Mouse (Mus musculus) ES-Bruce4 (cell line): ENCODE results near the gene 1700022I11Rik. TPM values are rescaled to one million over a fixed set of nuclear protein-coding genes. Genes with fewer than 3 reads are reported as not detected.

Source experiments
- H3K27ac ChIP-seq: 2 replicates; pipeline ENCODE4 v1.5.1; 2012; ENCODE audit warnings: low read length, inconsistent platforms; ENCODE audit not compliant: insufficient read depth
- H3K27me3 ChIP-seq: 2 replicates; pipeline ENCODE4 v1.6.1; 2012; ENCODE audit warnings: mild to moderate bottlenecking, low read length, inconsistent platforms; ENCODE audit not compliant: control insufficient read depth, poor library complexity, insufficient read depth, severe bottlenecking
- H3K36me3 ChIP-seq: 2 replicates; pipeline ENCODE4 v1.6.1; 2012; ENCODE audit warnings: inconsistent platforms, mild to moderate bottlenecking, low read length, moderate library complexity; ENCODE audit not compliant: control insufficient read depth, poor library complexity, insufficient read depth, severe bottlenecking
- H3K4me1 ChIP-seq: one replicate; pipeline ENCODE4 v1.8.1; 2011; ENCODE audit warnings: low read length; ENCODE audit not compliant: control insufficient read depth, insufficient read depth
- H3K4me3 ChIP-seq: 2 replicates; pipeline ENCODE4 v1.5.1; 2011; ENCODE audit warnings: low read depth, mild to moderate bottlenecking, low read length
- H3K9ac ChIP-seq: 2 replicates; pipeline ENCODE4 v1.6.1; 2012; ENCODE audit warnings: low read depth, mild to moderate bottlenecking, inconsistent platforms; ENCODE audit not compliant: poor library complexity, severe bottlenecking
- H3K9me3 ChIP-seq: replicated peaks from 2 replicates; pipeline ENCODE4 v1.6.1; 2012; ENCODE audit warnings: mild to moderate bottlenecking, low read length, inconsistent platforms; ENCODE audit not compliant: control insufficient read depth, poor library complexity, insufficient read depth, severe bottlenecking
- CTCF ChIP-seq: IDR thresholded peaks from one replicate; pipeline ENCODE4 v1.8.1; 2011; ENCODE audit warnings: low read depth, low read length
- EP300 ChIP-seq: IDR thresholded peaks from 2 replicates; pipeline ENCODE4 v1.6.1; 2011; ENCODE audit warnings: low read depth, low read length; ENCODE audit not compliant: insufficient read depth
- POLR2A ChIP-seq: IDR thresholded peaks from one replicate; pipeline ENCODE4 v1.8.1; 2011; ENCODE audit warnings: low read length; ENCODE audit not compliant: insufficient read depth
- polyA plus RNA-seq: library from polyadenylated mRNA; stranded (reverse); fragments of >200 nt; gene quantifications from 2 replicates; pipeline ENCODE4 v1.2.4, GENCODE M21; 2011; ENCODE audit warnings: low read depth; ENCODE audit not compliant: missing spikeins, insufficient read depth, insufficient read length

The 1700022I11Rik gene
- polyA plus RNA-seq, 1 experiment: not detected

GRCm38 (mm10) chr4:43010161-43011038 is 41.0 kb downstream of the 1700022I11Rik start, which contains the start of gene Fancg:
Fancg (minus strand) TSS chr4:43010506.
- Histone ChIP-seq H3K36me3 (no peaks in the 10 kb centered on the region), H3K9me3 (no peaks in the 10 kb centered on the region), H3K4me1 (peaks cover 1% of the 10 kb centered on the region), H3K4me3 (peak within 1 kb of the TSS; percentile 90), H3K27me3 (no peaks in the 10 kb centered on the region), H3K9ac (peak within 1 kb of the TSS; percentile 62), H3K27ac (peak within 1 kb of the TSS; percentile 60)
- TF ChIP-seq CTCF (no peak), EP300 (no peak), POLR2A (no peak)

DNA sequence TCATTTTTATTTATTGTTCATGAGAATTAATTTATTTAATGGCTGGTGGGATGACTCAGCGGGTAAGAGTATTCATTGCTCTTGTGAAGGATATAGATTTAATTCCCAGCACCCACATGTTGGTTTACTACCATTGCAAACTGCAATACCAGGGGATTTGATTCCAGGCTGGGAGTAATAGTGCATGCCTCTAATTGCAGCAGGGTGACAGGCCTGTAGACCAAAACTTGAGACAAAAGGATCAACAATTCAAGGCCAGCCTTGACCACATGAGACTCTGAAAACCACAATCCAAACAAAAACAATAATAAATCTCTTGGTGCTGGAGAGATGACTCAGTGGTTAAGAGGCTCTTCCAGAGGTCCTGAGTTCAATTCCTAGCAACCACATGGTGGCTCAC is 42.7 kb downstream of the 1700022I11Rik start:
- Histone ChIP-seq H3K36me3 (0 out of 2 replicates have a peak, but pooled peaks cover 2% of the 10 kb centered on the region), H3K4me1 (peaks cover 1% of the 10 kb centered on the region), H3K9ac (no peak overlapping the region), H3K4me3 (no peak overlapping the region), H3K9me3 (no peaks in the 10 kb centered on the region), H3K27ac (no peak overlapping the region), H3K27me3 (no peaks in the 10 kb centered on the region)
- no peak for TF ChIP-seq POLR2A
- TF ChIP-seq EP300: no peak
- no peak for TF ChIP-seq CTCF

DNA sequence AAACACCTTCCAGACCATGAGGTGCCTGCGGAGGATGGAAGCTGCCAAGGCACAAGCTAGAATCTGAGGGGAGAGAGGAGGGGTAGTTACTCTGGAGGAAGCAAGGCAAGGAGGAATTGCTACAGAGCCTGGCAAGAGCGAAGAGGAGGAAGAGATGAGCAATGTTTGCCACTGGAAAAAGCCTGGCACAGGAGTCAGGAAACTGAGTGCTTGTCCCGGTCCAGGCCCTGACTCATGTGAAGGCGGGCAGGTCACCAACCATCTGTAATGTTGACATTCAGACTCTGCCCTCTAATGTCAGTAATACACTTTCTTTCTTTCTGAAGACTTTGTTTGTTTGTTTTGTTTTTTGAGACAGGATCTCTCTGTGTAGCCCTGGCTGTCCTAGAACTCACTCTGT is 48.8 kb downstream of the 1700022I11Rik start:
- no peak overlapping the region for H3K27ac ChIP-seq
- TF ChIP-seq POLR2A (no peak), EP300 (no peak), CTCF (no peak)
- no peaks in the 10 kb centered on the region for H3K9me3 ChIP-seq
- H3K27me3 ChIP-seq: no peaks in the 10 kb centered on the region
- no peaks in the 10 kb centered on the region for H3K4me1 ChIP-seq
- peaks cover 30% of the 10 kb centered on the region for H3K36me3 ChIP-seq
- H3K4me3 ChIP-seq: no peak overlapping the region
- H3K9ac ChIP-seq: no peak overlapping the region

- Histone ChIP-seq H3K4me3 (no peak overlapping the region), H3K9me3 (no peaks in the 10 kb centered on the region), H3K27me3 (no peaks in the 10 kb centered on the region), H3K27ac (no peak overlapping the region), H3K4me1 (peaks cover 2% of the 10 kb centered on the region), H3K36me3 (peaks cover 32% of the 10 kb centered on the region), H3K9ac (no peak overlapping the region)
- TF ChIP-seq CTCF: no peak
- no peak for TF ChIP-seq POLR2A
- TF ChIP-seq EP300: no peak
These were observed 49.8 kb downstream of the 1700022I11Rik start for GRCm38 (mm10) chr4:43019176-43019575.

DNA sequence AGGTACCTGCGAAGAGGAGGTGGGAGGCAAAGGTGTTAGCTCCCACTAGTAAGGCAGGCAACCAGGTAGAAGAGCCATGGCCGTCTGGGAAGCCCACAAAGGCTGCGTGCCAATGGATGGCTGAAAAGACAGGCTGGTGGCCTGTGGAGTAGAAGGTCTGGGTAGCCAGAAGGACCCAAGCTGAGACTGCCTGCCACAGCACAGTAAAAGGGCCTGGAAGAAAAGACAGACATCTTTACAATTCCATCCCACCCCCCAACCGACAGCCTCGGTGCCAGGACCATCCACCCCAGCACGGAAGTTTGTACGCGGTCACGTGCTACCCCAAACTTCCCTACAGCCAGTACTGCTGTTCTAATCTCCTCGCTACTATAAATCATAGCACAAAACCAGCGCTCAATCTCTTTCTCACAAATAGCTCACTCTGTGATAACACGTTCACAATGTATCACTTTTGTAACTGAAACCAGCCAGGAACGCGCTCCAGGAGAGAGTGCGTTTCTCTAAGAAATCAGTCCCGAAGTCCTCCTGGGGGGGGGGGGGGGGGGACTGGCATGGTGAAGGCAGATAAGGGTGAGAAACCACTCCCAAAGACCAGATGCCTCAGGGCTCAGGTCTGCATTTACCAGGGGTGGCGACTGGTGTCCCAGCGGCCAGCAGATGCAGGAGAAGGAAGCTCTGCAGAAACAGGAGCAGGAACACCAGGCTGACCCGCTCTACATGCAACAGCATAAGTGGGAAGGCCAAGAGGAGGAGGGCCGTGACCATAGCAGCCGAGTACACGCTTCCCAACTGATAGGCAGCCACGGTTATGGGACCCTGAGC is 50.4 kb downstream of the 1700022I11Rik start:
- peaks cover 32% of the 10 kb centered on the region for H3K36me3 ChIP-seq
- no peak overlapping the region for H3K4me3 ChIP-seq
- no peak overlapping the region for H3K27ac ChIP-seq
- no peaks in the 10 kb centered on the region for H3K27me3 ChIP-seq
- TF ChIP-seq EP300 (no peak), CTCF (no peak), POLR2A (no peak)
- no peaks in the 10 kb centered on the region for H3K9me3 ChIP-seq
- no peak overlapping the region for H3K9ac ChIP-seq
- H3K4me1 ChIP-seq: peaks cover 2% of the 10 kb centered on the region

GRCm38 (mm10) chr4:43020876-43021275 is 51.5 kb downstream of the 1700022I11Rik start:
- Histone ChIP-seq H3K27ac (no peak overlapping the region; the same call in 1 of the 2 replicates), H3K4me3 (no peak overlapping the region), H3K4me1 (peaks cover 2% of the 10 kb centered on the region), H3K9me3 (no peaks in the 10 kb centered on the region), H3K9ac (peak overlapping the region; percentile 21; the same call in 1 of the 2 replicates), H3K36me3 (peaks cover 32% of the 10 kb centered on the region), H3K27me3 (no peaks in the 10 kb centered on the region)
- TF ChIP-seq POLR2A: no peak
- peak; percentile 37 for TF ChIP-seq CTCF
